Mouse (Mus musculus): ENCODE measurements at regions not wholly inside any gene's neighbourhood (a gene's known extent, or its start where the extent isn't known, plus 50 kb on each side); places are given as distances from the start of the nearest gene placed in this dataset.

- Histone ChIP-seq H3K27me3 (ENCODE audit: control insufficient read depth, insufficient read depth, low read length) (no peaks in the 10 kb centered on the region), H3K27ac (ENCODE audit: insufficient read depth, low read length) (no peak overlapping the region), H3K4me1 (ENCODE audit: control insufficient read depth, insufficient read depth, low read length) (no peaks in the 10 kb centered on the region), H3K4me3 (replicated peaks; ENCODE audit: insufficient read depth, low read depth, low read length) (no peak overlapping the region)
- no peak for TF ChIP-seq POLR2A (IDR thresholded peaks at IDR 0.05; ENCODE audit: borderline replicate concordance, insufficient read depth, low read length)
- TF ChIP-seq CTCF (IDR thresholded peaks at IDR 0.05; ENCODE audit: borderline replicate concordance, insufficient read depth, low read depth, low read length): no peak
- no peak for DNase-seq
- WGBS: 71% methylated on average over 2 of the region's 2 CpGs
These were observed 145.1 kb upstream of the Adra1b start for GRCm38 (mm10) chr11:44046083-44046482.

- no peak for DNase-seq
- TF ChIP-seq CTCF (IDR thresholded peaks at IDR 0.05; ENCODE audit: borderline replicate concordance, insufficient read depth, low read depth, low read length): no peak
- TF ChIP-seq POLR2A (IDR thresholded peaks at IDR 0.05; ENCODE audit: borderline replicate concordance, insufficient read depth, low read length): no peak
- Histone ChIP-seq H3K27ac (ENCODE audit: insufficient read depth, low read length) (no peak overlapping the region), H3K4me3 (replicated peaks; ENCODE audit: insufficient read depth, low read depth, low read length) (no peak overlapping the region), H3K4me1 (ENCODE audit: control insufficient read depth, insufficient read depth, low read length) (no peaks in the 10 kb centered on the region), H3K27me3 (ENCODE audit: control insufficient read depth, insufficient read depth, low read length) (no peaks in the 10 kb centered on the region)
- 84% methylated on average over 5 of the region's 5 CpGs for WGBS
These were observed 148.4 kb upstream of the Adra1b start for GRCm38 (mm10) chr11:44049253-44049976.

- peak in 1 of 2 experiments; percentile 22 for DNase-seq
- 53% methylated on average over 5 of the region's 5 CpGs for WGBS
- no peak overlapping the region for H3K4me3 ChIP-seq (replicated peaks; ENCODE audit: insufficient read depth, low read depth, low read length)
- H3K4me1 ChIP-seq (ENCODE audit: control insufficient read depth, insufficient read depth, low read length): no peaks in the 10 kb centered on the region
- TF ChIP-seq POLR2A (IDR thresholded peaks at IDR 0.05; ENCODE audit: borderline replicate concordance, insufficient read depth, low read length) (no peak), CTCF (IDR thresholded peaks at IDR 0.05; ENCODE audit: borderline replicate concordance, insufficient read depth, low read depth, low read length) (no peak)
- H3K27ac ChIP-seq (ENCODE audit: insufficient read depth, low read length): no peak overlapping the region
- no peaks in the 10 kb centered on the region for H3K27me3 ChIP-seq (ENCODE audit: control insufficient read depth, insufficient read depth, low read length)
These were observed 151.5 kb upstream of the Adra1b start for GRCm38 (mm10) chr11:44052481-44052880.

- no peaks in the 10 kb centered on the region for H3K27me3 ChIP-seq (ENCODE audit: control insufficient read depth, insufficient read depth, low read length)
- DNase-seq: no peak
- no peak overlapping the region for H3K27ac ChIP-seq (ENCODE audit: insufficient read depth, low read length)
- no peaks in the 10 kb centered on the region for H3K4me1 ChIP-seq (ENCODE audit: control insufficient read depth, insufficient read depth, low read length)
- TF ChIP-seq CTCF (IDR thresholded peaks at IDR 0.05; ENCODE audit: borderline replicate concordance, insufficient read depth, low read depth, low read length) (no peak), POLR2A (IDR thresholded peaks at IDR 0.05; ENCODE audit: borderline replicate concordance, insufficient read depth, low read length) (no peak)
- 93% methylated on average over 1 of the region's 1 CpGs for WGBS
- no peak overlapping the region for H3K4me3 ChIP-seq (replicated peaks; ENCODE audit: insufficient read depth, low read depth, low read length)
These were observed 161.4 kb upstream of the Adra1b start for GRCm38 (mm10) chr11:44062446-44062845.

- no peak overlapping the region for H3K4me3 ChIP-seq (replicated peaks; ENCODE audit: insufficient read depth, low read depth, low read length)
- no peaks in the 10 kb centered on the region for H3K4me1 ChIP-seq (ENCODE audit: control insufficient read depth, insufficient read depth, low read length)
- H3K27ac ChIP-seq (ENCODE audit: insufficient read depth, low read length): no peak overlapping the region
- DNase-seq: peak in 1 of 2 experiments; percentile 3
- 77% methylated on average over 2 of the region's 2 CpGs for WGBS
- TF ChIP-seq CTCF (IDR thresholded peaks at IDR 0.05; ENCODE audit: borderline replicate concordance, insufficient read depth, low read depth, low read length) (no peak), POLR2A (IDR thresholded peaks at IDR 0.05; ENCODE audit: borderline replicate concordance, insufficient read depth, low read length) (no peak)
- H3K27me3 ChIP-seq (ENCODE audit: control insufficient read depth, insufficient read depth, low read length): no peaks in the 10 kb centered on the region
These were observed 165.2 kb upstream of the Adra1b start for GRCm38 (mm10) chr11:44066176-44066575.

- Histone ChIP-seq H3K27ac (ENCODE audit: insufficient read depth, low read length) (no peak overlapping the region), H3K4me3 (replicated peaks; ENCODE audit: insufficient read depth, low read depth, low read length) (no peak overlapping the region), H3K4me1 (ENCODE audit: control insufficient read depth, insufficient read depth, low read length) (no peaks in the 10 kb centered on the region), H3K27me3 (ENCODE audit: control insufficient read depth, insufficient read depth, low read length) (no peaks in the 10 kb centered on the region)
- peak in 1 of 2 experiments; percentile 18 for DNase-seq
- TF ChIP-seq CTCF (IDR thresholded peaks at IDR 0.05; ENCODE audit: borderline replicate concordance, insufficient read depth, low read depth, low read length) (no peak), POLR2A (IDR thresholded peaks at IDR 0.05; ENCODE audit: borderline replicate concordance, insufficient read depth, low read length) (no peak)
- WGBS: 11% methylated on average over 3 of the region's 3 CpGs
These were observed 182.7 kb upstream of the Adra1b start for GRCm38 (mm10) chr11:44083716-44084115.

- H3K27me3 ChIP-seq (ENCODE audit: control insufficient read depth, insufficient read depth, low read length): no peaks in the 10 kb centered on the region
- 78% methylated on average over 2 of the region's 2 CpGs for WGBS
- no peak overlapping the region for H3K4me3 ChIP-seq (replicated peaks; ENCODE audit: insufficient read depth, low read depth, low read length)
- DNase-seq: no peak
- TF ChIP-seq CTCF (IDR thresholded peaks at IDR 0.05; ENCODE audit: borderline replicate concordance, insufficient read depth, low read depth, low read length) (no peak), POLR2A (IDR thresholded peaks at IDR 0.05; ENCODE audit: borderline replicate concordance, insufficient read depth, low read length) (no peak)
- no peaks in the 10 kb centered on the region for H3K4me1 ChIP-seq (ENCODE audit: control insufficient read depth, insufficient read depth, low read length)
- no peak overlapping the region for H3K27ac ChIP-seq (ENCODE audit: insufficient read depth, low read length)
These were observed 185.9 kb upstream of the Adra1b start for GRCm38 (mm10) chr11:44086951-44087350.

- TF ChIP-seq CTCF (IDR thresholded peaks at IDR 0.05; ENCODE audit: borderline replicate concordance, insufficient read depth, low read depth, low read length) (no peak), POLR2A (IDR thresholded peaks at IDR 0.05; ENCODE audit: borderline replicate concordance, insufficient read depth, low read length) (no peak)
- no peak for DNase-seq
- no peak overlapping the region for H3K4me3 ChIP-seq (replicated peaks; ENCODE audit: insufficient read depth, low read depth, low read length)
- H3K27ac ChIP-seq (ENCODE audit: insufficient read depth, low read length): no peak overlapping the region
- WGBS: 90% methylated on average over 9 of the region's 9 CpGs
- H3K4me1 ChIP-seq (ENCODE audit: control insufficient read depth, insufficient read depth, low read length): no peaks in the 10 kb centered on the region
- no peaks in the 10 kb centered on the region for H3K27me3 ChIP-seq (ENCODE audit: control insufficient read depth, insufficient read depth, low read length)
These were observed 188.5 kb upstream of the Adra1b start for GRCm38 (mm10) chr11:44089514-44089913.
